Comparison of ENCODE assay signal across 23 mouse cellular contexts in the genomic region with DNA sequence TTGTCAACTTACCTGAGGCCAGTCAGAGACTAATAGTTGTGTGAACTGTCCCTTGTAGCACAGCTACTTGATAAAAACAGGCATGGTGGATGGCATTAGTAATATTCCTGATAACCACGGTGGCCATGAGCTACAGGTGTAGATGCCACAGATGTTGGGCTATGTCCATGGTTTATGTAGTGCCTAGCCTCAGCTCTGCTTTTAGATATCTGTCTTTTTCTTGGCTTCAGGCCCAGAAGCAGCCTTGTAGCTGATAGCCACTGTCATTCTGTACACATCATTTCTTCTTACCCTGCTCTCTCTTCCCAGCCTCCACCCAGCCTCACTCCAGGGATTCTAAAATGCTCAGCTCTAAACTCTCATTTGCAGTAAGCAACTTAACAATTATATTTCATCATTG.
DNase-seq lines count a peak whose midpoint lies in the region; ATAC-seq and TF ChIP-seq lines count a peak whose summit lies in the region.
"Had no signal": no experiment of that assay in that cellular context is flagged by ENCODE, and none has a peak within 500 bp of the region (broad histone marks: within the 10 kb centered on the region; RNA-seq: fewer than 3 reads in every experiment).

No protein-coding gene starts in this region.

- H3K9me3 ChIP-seq in MEL (replicated peaks; ENCODE audit: insufficient read depth, low read length), result no peaks in the 10 kb centered on the region
- H3K9me3 ChIP-seq in forebrain, embryonic 13.5 days (replicated peaks), result no peaks in the 10 kb centered on the region
- H3K9me3 ChIP-seq: embryonic facial prominence, embryonic 10.5 days; forebrain, embryonic 12.5 days; heart, embryonic 15.5 days; intestine, embryonic 15.5 days; kidney, embryonic 15.5 days; liver, embryonic 15.5 days; midbrain, embryonic 12.5 days; neural tube, embryonic 12.5 days had no signal

- intact Hi-C loops in gastrocnemius, adult 2 months (cut with DNase I), result no loop called here
- intact Hi-C loops in gastrocnemius, postnatal 36 days (cut with DNase I), result no loop called here
- intact Hi-C loops in left cerebral cortex, adult 2 months (cut with DNase I), result loop anchor here (5.0 kb wide), 1 partner anchor 129 kb away; the partner anchor contains the start of gene Gnaq
- intact Hi-C loops in left cerebral cortex, postnatal 14 days (cut with DNase I), result no loop called here

- no peak overlapping the region for H3K4me2 ChIP-seq in forebrain, embryonic 13.5 days
- H3K4me2 ChIP-seq: forebrain, embryonic 12.5 days; heart, embryonic 15.5 days; intestine, embryonic 15.5 days; kidney, embryonic 15.5 days; liver, embryonic 15.5 days; midbrain, embryonic 12.5 days; neural tube, embryonic 12.5 days had no signal

- peak in 1 of 2 experiments; percentile 53; a peak in 2 of 4 replicates for TF ChIP-seq EP300 in MEL (IDR thresholded peaks at IDR 0.05; ENCODE audit: low read depth in 1 of 2, low read length in 2 of 2)

- ATAC-seq in common myeloid progenitor, adult 5-6 weeks (replicated peaks; ENCODE audit: low read depth, poor library complexity, severe bottlenecking), result peak; percentile 40; the same call in 1 of the 2 replicates
- ATAC-seq in forebrain, embryonic 13.5 days, result no peak
- ATAC-seq: intestine, embryonic 15.5 days had no signal

- peaks cover 0 to 20% of the 10 kb centered on the region in 2 experiments; a peak in 2 of 4 replicates for H3K36me3 ChIP-seq in MEL (ENCODE audit: control insufficient read depth in 1 of 2, insufficient read depth in 2 of 2, low read length in 2 of 2)
- H3K36me3 ChIP-seq in forebrain, embryonic 13.5 days (ENCODE audit: poor library complexity, severe bottlenecking), result no peaks in the 10 kb centered on the region; the same call in 1 of the 2 replicates
- H3K36me3 ChIP-seq: forebrain, embryonic 12.5 days; heart, embryonic 15.5 days; intestine, embryonic 15.5 days; liver, embryonic 15.5 days; midbrain, embryonic 12.5 days; neural tube, embryonic 12.5 days had no signal

- H3K9ac ChIP-seq in MEL (ENCODE audit: control insufficient read depth, low read depth, low read length, poor library complexity, severe bottlenecking), result no peak overlapping the region
- H3K9ac ChIP-seq in forebrain, embryonic 13.5 days, result no peak overlapping the region
- H3K9ac ChIP-seq: forebrain, embryonic 12.5 days; heart, embryonic 15.5 days; intestine, embryonic 15.5 days; kidney, embryonic 15.5 days; liver, embryonic 15.5 days; midbrain, embryonic 12.5 days; neural tube, embryonic 12.5 days had no signal

- H3K4me3 ChIP-seq in gastrocnemius, adult 2 months, result no peak overlapping the region
- H3K4me3 ChIP-seq in left cerebral cortex, adult 2 months, result no peak overlapping the region
- no peak overlapping the region for H3K4me3 ChIP-seq in MEL (ENCODE audit: control insufficient read depth in 1 of 2, insufficient read depth in 1 of 2, low read depth in 2 of 2, low read length in 2 of 2)
- no peak overlapping the region for H3K4me3 ChIP-seq in forebrain, embryonic 13.5 days
- H3K4me3 ChIP-seq: embryonic facial prominence, embryonic 10.5 days; forebrain, embryonic 12.5 days; heart, adult 2 months; heart, embryonic 15.5 days; intestine, embryonic 15.5 days; kidney, embryonic 15.5 days; liver, embryonic 15.5 days; midbrain, embryonic 12.5 days; neural tube, embryonic 12.5 days had no signal

- no peaks in the 10 kb centered on the region for H3K79me2 ChIP-seq in MEL (ENCODE audit: control insufficient read depth, insufficient read depth, low read length, poor library complexity)

- no peaks in the 10 kb centered on the region; a peak in 1 of 4 replicates for H3K27me3 ChIP-seq in MEL (ENCODE audit: control insufficient read depth in 1 of 2, insufficient read depth in 2 of 2, low read length in 2 of 2)
- no peaks in the 10 kb centered on the region for H3K27me3 ChIP-seq in forebrain, embryonic 13.5 days
- H3K27me3 ChIP-seq: CH12.LX; forebrain, embryonic 12.5 days; heart, embryonic 15.5 days; intestine, embryonic 15.5 days; kidney, embryonic 15.5 days; liver, embryonic 15.5 days; midbrain, embryonic 12.5 days; neural tube, embryonic 12.5 days had no signal

- no peak for TF ChIP-seq POLR2A in MEL (IDR thresholded peaks at IDR 0.05; ENCODE audit: control insufficient read depth in 1 of 2, insufficient read depth in 1 of 2, low read depth in 1 of 2, low read length in 2 of 2, poor library complexity in 1 of 2)

- no peak for DNase-seq in gastrocnemius, adult 2 months
- no peak for DNase-seq in gastrocnemius, postnatal 36 days
- no peak for DNase-seq in left cerebral cortex, adult 2 months (ENCODE audit: extremely low spot score in 1 of 2, low spot score in 2 of 2)
- DNase-seq in left cerebral cortex, postnatal 14 days (ENCODE audit: low spot score in 2 of 2), result no peak
- peak; percentile 79 for DNase-seq in MEL (ENCODE audit: low read depth, low spot score)
- DNase-seq in kidney, postnatal 25 days, result no peak
- DNase-seq: cerebellum, adult 2 months; cerebellum, postnatal 36 days; gastrocnemius, postnatal 14 days; heart, adult 2 months; spleen, adult 18-20 months; thymus, adult 18-20 months had no signal

- peaks cover 5 to 15% of the 10 kb centered on the region in 2 experiments for H3K4me1 ChIP-seq in MEL (ENCODE audit: control insufficient read depth in 1 of 2, insufficient read depth in 2 of 2, low read length in 2 of 2)
- H3K4me1 ChIP-seq in forebrain, embryonic 13.5 days, result no peaks in the 10 kb centered on the region
- H3K4me1 ChIP-seq: embryonic facial prominence, embryonic 10.5 days; forebrain, embryonic 12.5 days; midbrain, embryonic 12.5 days had no signal

- no peak for TF ChIP-seq RAD21 in MEL (IDR thresholded peaks at IDR 0.05; ENCODE audit: low read depth, low read length)

- TF ChIP-seq CTCF in gastrocnemius, adult 2 months (IDR thresholded peaks at IDR 0.05), result no peak
- no peak for TF ChIP-seq CTCF in left cerebral cortex, adult 2 months (IDR thresholded peaks at IDR 0.05)
- TF ChIP-seq CTCF in MEL (IDR thresholded peaks at IDR 0.05 in 2 of 3, conservative IDR thresholded peaks at IDR 0.05 in 1 of 3; ENCODE audit: control insufficient read depth in 1 of 3, insufficient read depth in 1 of 3, low read depth in 2 of 3, low read length in 3 of 3, poor library complexity in 1 of 3, severe bottlenecking in 1 of 3), result no peak

- 85% methylated on average over 1 of the region's 1 CpGs for WGBS in forebrain, embryonic 13.5 days

- H3K27ac ChIP-seq in gastrocnemius, adult 2 months, result peak overlapping the region; percentile 24; the same call in 1 of the 2 replicates
- H3K27ac ChIP-seq in left cerebral cortex, adult 2 months, result peak overlapping the region; percentile 62
- no peak overlapping the region for H3K27ac ChIP-seq in MEL (ENCODE audit: control insufficient read depth, low read depth, low read length)
- no peak overlapping the region for H3K27ac ChIP-seq in forebrain, embryonic 13.5 days
- H3K27ac ChIP-seq: embryonic facial prominence, embryonic 10.5 days; forebrain, embryonic 12.5 days; heart, adult 2 months; heart, embryonic 15.5 days; intestine, embryonic 15.5 days; kidney, embryonic 15.5 days; liver, embryonic 15.5 days; midbrain, embryonic 12.5 days; neural tube, embryonic 12.5 days had no signal

TF ChIP-seq in MEL, 35 proteins besides CTCF, POLR2A, EP300 and RAD21:
- no peak for TF ChIP-seq E2F4 (IDR thresholded peaks at IDR 0.05; ENCODE audit: borderline replicate concordance, low read depth, low read length)
- no peak for TF ChIP-seq KAT2A (conservative IDR thresholded peaks at IDR 0.05; ENCODE audit: low read depth, low read length)
- TF ChIP-seq JUND (IDR thresholded peaks at IDR 0.05; ENCODE audit: low read depth, low read length), result no peak
- peak; percentile 57; the same call in 1 of the 2 replicates for TF ChIP-seq ETS1 (IDR thresholded peaks at IDR 0.05; ENCODE audit: low read depth, low read length)
- peak; percentile 59; the same call in 1 of the 2 replicates for TF ChIP-seq GATA1 (IDR thresholded peaks at IDR 0.05; ENCODE audit: low read depth, low read length)
- no peak for TF ChIP-seq TCF12 (IDR thresholded peaks at IDR 0.05; ENCODE audit: low read depth, low read length)
- TF ChIP-seq MXI1 (IDR thresholded peaks at IDR 0.05; ENCODE audit: low read depth, low read length), result no peak
- TF ChIP-seq POLR2AphosphoS2 (IDR thresholded peaks at IDR 0.05; ENCODE audit: low read length), result no peak

Comparison
In these comparisons a context has a peak if more than half of its experiments do, and no peak if none do; other contexts are left out.
1. H3K27ac ChIP-seq: peak in gastrocnemius, adult 2 months (single experiment) and left cerebral cortex, adult 2 months (single experiment); none in MEL (single experiment) and forebrain, embryonic 13.5 days (single experiment).